Mouse (Mus musculus): ENCODE results near the gene Plekhg2.

Plekhg2 gene

GRCm38 (mm10) chr7:28335471-28335870 is 36.9 kb downstream of the Plekhg2 start:
- DNase-seq (ENCODE audit: low read depth, low spot score): no peak

DNA sequence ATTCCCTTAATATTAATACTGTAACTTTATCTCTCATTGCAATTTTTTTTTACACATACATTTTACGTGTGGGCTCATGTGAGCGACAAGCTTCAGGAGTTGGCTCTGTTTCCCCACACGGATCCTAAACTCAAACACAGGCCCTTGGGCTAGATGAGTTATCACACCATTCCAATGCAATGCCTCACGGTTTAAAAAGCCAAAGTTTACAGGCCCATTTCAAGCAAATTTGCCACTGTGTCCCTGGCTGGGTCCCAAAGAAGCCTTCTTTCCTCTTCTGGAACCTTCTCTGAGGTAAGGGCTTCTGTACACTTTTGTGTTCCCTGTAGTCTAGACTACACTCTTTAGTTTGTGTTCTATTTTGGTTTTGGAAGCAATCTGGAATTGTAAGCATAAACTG is 37.9 kb downstream of the Plekhg2 start:
- DNase-seq (ENCODE audit: low read depth, low spot score): no peak

DNA sequence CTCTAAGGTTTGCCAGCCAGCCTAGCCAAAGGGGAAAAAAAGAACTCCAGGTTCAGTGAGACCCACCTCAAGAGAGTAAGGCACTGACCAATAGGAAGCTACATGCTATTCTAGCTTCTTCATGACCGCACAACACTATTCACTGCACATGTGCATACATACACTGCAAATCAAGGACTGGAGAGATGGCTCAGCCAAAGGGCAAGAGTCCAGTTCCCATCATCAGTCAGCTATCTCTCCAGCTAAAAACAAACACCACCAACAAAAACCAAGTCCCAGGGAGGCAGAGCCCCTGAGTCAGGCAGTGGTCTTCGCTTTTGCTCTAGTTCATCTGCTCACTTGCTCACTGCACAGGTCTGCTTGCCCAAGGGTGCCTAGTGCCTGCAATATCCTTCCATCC is 44.1 kb downstream of the Plekhg2 start:
- DNase-seq (ENCODE audit: low read depth, low spot score): no peak

GRCm38 (mm10) chr7:28326457-28326856 is 45.9 kb downstream of the Plekhg2 start:
- DNase-seq (ENCODE audit: low read depth, low spot score): no peak

GRCm38 (mm10) chr7:28325293-28325692 is 47.1 kb downstream of the Plekhg2 start:
- no peak for DNase-seq (ENCODE audit: low read depth, low spot score)

DNA sequence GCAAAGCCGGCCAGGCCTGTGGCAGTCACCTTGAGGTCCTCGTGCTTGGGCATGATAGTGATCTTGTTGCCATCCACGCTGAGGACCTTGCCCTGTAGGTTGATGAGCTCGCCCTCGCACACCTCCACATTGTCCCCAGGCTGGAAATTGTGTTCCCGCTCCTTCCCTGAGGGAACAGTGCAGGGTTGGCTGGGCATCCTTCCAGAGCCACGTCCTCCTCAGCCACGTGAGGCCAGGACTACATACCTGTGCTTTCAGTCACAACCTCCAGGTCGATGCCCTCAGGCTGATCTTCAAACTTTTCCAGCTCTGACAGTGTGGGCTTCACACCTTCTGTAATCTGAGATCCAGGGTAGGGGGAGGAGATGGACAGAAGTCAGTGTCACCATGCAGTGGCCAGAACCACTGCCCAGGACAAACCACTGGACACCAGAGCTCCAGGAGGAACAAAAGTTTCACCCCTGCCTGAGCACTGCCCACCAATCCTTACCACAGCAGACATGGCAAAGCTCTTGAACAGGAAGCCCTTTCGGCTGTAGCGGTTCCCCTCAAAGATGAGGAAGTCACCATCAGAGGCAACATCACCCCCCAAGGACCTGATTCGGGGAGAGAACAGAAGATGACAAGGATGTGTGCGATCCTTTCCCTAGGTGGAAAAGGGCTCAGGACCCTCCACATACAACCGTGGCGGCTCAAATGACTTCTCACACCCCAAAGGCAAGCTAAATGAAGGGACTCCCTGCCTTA is 50.3 kb downstream of the Plekhg2 start:
- DNase-seq (ENCODE audit: low read depth, low spot score): no peak

DNA sequence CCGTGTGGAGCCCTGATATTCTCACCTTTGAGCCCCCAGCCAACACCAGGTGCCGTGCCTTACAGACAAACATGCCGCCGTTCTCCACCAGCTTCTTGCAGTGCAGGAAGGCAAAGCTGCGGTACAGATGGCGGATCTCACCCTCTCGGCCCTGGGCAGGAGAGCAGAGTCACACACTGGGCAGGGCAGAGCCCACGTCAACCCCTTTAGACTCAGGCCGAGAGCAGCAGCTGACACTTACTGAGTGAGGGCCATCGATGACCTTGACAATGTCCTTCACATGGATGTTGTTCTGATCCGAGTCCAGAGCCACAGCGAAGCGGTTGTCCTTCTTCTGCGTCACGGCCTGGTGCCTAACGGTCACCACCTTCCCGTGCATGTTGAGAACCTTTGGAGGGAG is 53.7 kb downstream of the Plekhg2 start:
- DNase-seq (ENCODE audit: low read depth, low spot score): no peak

DNA sequence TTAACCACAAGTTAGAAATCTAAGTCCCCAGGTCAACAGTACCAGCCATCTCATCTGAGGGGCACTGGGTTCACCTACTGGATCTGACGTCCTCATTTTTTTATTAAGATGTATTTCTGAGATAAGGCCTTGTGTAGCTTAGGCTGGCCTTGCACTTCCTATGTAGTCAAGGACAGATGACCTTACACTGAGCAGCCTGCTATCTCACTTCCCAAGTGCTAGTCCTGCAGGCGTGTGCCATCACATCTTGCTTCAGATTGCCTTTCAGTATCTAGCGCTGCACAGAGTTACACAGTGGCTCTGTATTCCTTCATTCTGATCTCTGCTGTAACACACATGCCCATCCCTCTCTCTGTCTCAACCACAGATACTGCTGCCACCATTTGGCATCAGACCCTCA is 54.4 kb downstream of the Plekhg2 start:
- DNase-seq (ENCODE audit: low read depth, low spot score): no peak

GRCm38 (mm10) chr7:28311926-28312543 is 60.4 kb downstream of the Plekhg2 start, which contains the start of gene Timm50:
TSS of gene Timm50 (minus strand) at chr7:28312072.
- DNase-seq (ENCODE audit: low read depth, low spot score): peak; percentile 92

- DNase-seq (ENCODE audit: low read depth, low spot score): no peak
Measured at GRCm38 (mm10) chr7:28311151-28311925, 61.1 kb downstream of the Plekhg2 start.

DNA sequence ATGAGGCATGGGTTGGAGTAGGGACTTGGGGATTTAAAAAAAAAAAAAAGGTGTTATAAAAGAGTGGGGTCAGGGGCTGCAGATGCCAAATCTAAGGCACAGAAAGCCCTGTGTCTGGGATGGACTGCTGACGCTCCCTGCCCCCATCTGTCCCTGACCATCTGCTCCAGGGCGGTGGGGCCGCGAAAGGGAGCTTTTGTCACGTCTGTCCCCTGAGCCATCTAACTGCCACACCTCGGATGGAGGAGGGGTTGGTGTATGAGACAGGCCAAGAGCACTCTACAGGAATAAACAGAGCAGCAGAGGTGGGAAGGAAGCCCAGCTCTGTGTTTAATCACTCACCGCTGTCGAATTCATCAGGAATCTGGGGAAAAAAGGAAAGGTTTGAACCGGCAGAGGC is 62.7 kb downstream of the Plekhg2 start:
- DNase-seq (ENCODE audit: low read depth, low spot score): no peak

Data from WW6 (cell line).